Mouse (Mus musculus) C2C12 (cell line): ENCODE data around the gene Frem2.

Experiments used
- CEBPB ChIP-seq: IDR thresholded peaks from one replicate; pipeline ENCODE4 v1.6.1; 2011; ENCODE audit warnings: low read depth, mild to moderate bottlenecking, control low read depth, moderate library complexity
- CTCF ChIP-seq: IDR thresholded peaks from one replicate; pipeline ENCODE4 v1.5.1; 2011; ENCODE audit not compliant: control insufficient read depth, insufficient read depth, insufficient read length
- MAX ChIP-seq: IDR thresholded peaks from one replicate; pipeline ENCODE4 v1.6.1; 2011; ENCODE audit warnings: mild to moderate bottlenecking, control low read depth
- MYOD1 ChIP-seq: IDR thresholded peaks from one replicate; pipeline ENCODE4 v1.6.1; 2011; ENCODE audit warnings: low read depth; ENCODE audit not compliant: control insufficient read depth, insufficient read length
- USF1 ChIP-seq: IDR thresholded peaks from one replicate; pipeline ENCODE4 v1.6.1; 2011; ENCODE audit warnings: low read depth, mild to moderate bottlenecking, control low read depth, moderate library complexity

- no peak for TF ChIP-seq CTCF
- no peak for TF ChIP-seq USF1
- no peak for TF ChIP-seq MAX
- TF ChIP-seq MYOD1, result no peak
- TF ChIP-seq CEBPB, result no peak
These were observed 185.1 kb downstream of the Frem2 start for GRCm38 (mm10) chr3:53472061-53472460.
